ENCODE assay signal across 7 mouse cellular contexts in genomic region chr17:26971247-26971905, GRCm38 (mm10). TPM values are rescaled to one million over a fixed set of nuclear protein-coding genes. Genes with fewer than 3 reads are reported as not detected.
DNase-seq lines count a peak whose midpoint lies in the region; ATAC-seq and TF ChIP-seq lines count a peak whose summit lies in the region.

No protein-coding gene starts in this region.

- no peak for TF ChIP-seq CTCF in layer of hippocampus, adult 2 months (conservative IDR thresholded peaks at IDR 0.05)
- TF ChIP-seq CTCF in hindbrain, postnatal 0 days (IDR thresholded peaks at IDR 0.05; ENCODE audit: low read depth) = 0 out of 2 replicates have a peak, but pooled peaks have one; percentile 2

- H3K9me3 ChIP-seq in embryonic facial prominence, embryonic 13.5 days = no peaks in the 10 kb centered on the region
- H3K9me3 ChIP-seq in hindbrain, postnatal 0 days (ENCODE audit: low read length) = no peaks in the 10 kb centered on the region
- no peaks in the 10 kb centered on the region for H3K9me3 ChIP-seq in midbrain, embryonic 16.5 days (replicated peaks; ENCODE audit: control insufficient read depth, low read length, poor library complexity, severe bottlenecking)

- H3K4me2 ChIP-seq in embryonic facial prominence, embryonic 13.5 days = peak overlapping the region; percentile 97
- H3K4me2 ChIP-seq in hindbrain, postnatal 0 days (ENCODE audit: low read depth, low read length) = no peak overlapping the region
- no peak overlapping the region for H3K4me2 ChIP-seq in midbrain, embryonic 16.5 days (ENCODE audit: low read length)

- peaks cover 52% of the 10 kb centered on the region for H3K36me3 ChIP-seq in embryonic facial prominence, embryonic 13.5 days
- peaks cover 35% of the 10 kb centered on the region for H3K36me3 ChIP-seq in hindbrain, postnatal 0 days (ENCODE audit: insufficient read depth, low read length)
- peaks cover 22% of the 10 kb centered on the region for H3K36me3 ChIP-seq in midbrain, embryonic 16.5 days (ENCODE audit: control insufficient read depth, insufficient read depth, low read length)

- H3K9ac ChIP-seq in embryonic facial prominence, embryonic 13.5 days = peak overlapping the region; percentile 86
- H3K9ac ChIP-seq in hindbrain, postnatal 0 days (replicated peaks; ENCODE audit: low read length) = no peak overlapping the region
- 0 out of 2 replicates have a peak overlapping the region, but pooled peaks have one; percentile 17 for H3K9ac ChIP-seq in midbrain, embryonic 16.5 days (ENCODE audit: low read depth, low read length)

- no peak for DNase-seq in layer of hippocampus, adult 2 months (ENCODE audit: low spot score in 2 of 2)
- no peak for DNase-seq in layer of hippocampus, adult 9-10 months (ENCODE audit: low spot score)
- no peak for DNase-seq in hindbrain, postnatal 0 days (ENCODE audit: low spot score)
- no peak for DNase-seq in cerebellum, postnatal 36 days

- no peak overlapping the region for H3K4me3 ChIP-seq in layer of hippocampus, adult 2 months
- peak overlapping the region; percentile 82 for H3K4me3 ChIP-seq in embryonic facial prominence, embryonic 13.5 days
- no peak overlapping the region for H3K4me3 ChIP-seq in hindbrain, postnatal 0 days (ENCODE audit: low read length)
- H3K4me3 ChIP-seq in midbrain, embryonic 16.5 days (ENCODE audit: low read depth, low read length) = no peak overlapping the region

- H3K4me1 ChIP-seq in embryonic facial prominence, embryonic 13.5 days = peaks cover 45% of the 10 kb centered on the region
- peaks cover 8% of the 10 kb centered on the region for H3K4me1 ChIP-seq in hindbrain, postnatal 0 days (ENCODE audit: insufficient read depth, low read length)
- peaks cover 34% of the 10 kb centered on the region for H3K4me1 ChIP-seq in midbrain, embryonic 16.5 days (ENCODE audit: control insufficient read depth, insufficient read depth, low read length)

- H3K27me3 ChIP-seq in embryonic facial prominence, embryonic 13.5 days = no peaks in the 10 kb centered on the region
- no peaks in the 10 kb centered on the region for H3K27me3 ChIP-seq in hindbrain, postnatal 0 days (ENCODE audit: insufficient read depth, low read length)
- H3K27me3 ChIP-seq in midbrain, embryonic 16.5 days (ENCODE audit: control insufficient read depth, insufficient read depth, low read depth, low read length) = no peaks in the 10 kb centered on the region

- ATAC-seq in embryonic facial prominence, embryonic 13.5 days (ENCODE audit: insufficient number of reproducible peaks, insufficient read depth, low FRiP score, low TSS enrichment, low read depth) = no peak
- no peak for ATAC-seq in hindbrain, postnatal 0 days
- ATAC-seq in midbrain, embryonic 16.5 days = no peak
- ATAC-seq in CD4-positive, CD25-positive, alpha-beta regulatory T cell, adult 4 months = no peak

- WGBS in embryonic facial prominence, embryonic 13.5 days = 56% methylated on average over 8 of the region's 8 CpGs
- 59% methylated on average over 7 of the region's 8 CpGs for whole genome bisulfite sequencing in hindbrain, postnatal 0 days
- 44% methylated on average over 6 of the region's 8 CpGs for WGBS in midbrain, embryonic 16.5 days

- H3K27ac ChIP-seq in layer of hippocampus, adult 2 months = peak overlapping the region; percentile 94; the same call in 1 of the 2 replicates
- peak overlapping the region; percentile 90 for H3K27ac ChIP-seq in embryonic facial prominence, embryonic 13.5 days
- no peak overlapping the region for H3K27ac ChIP-seq in hindbrain, postnatal 0 days
- H3K27ac ChIP-seq in midbrain, embryonic 16.5 days (ENCODE audit: low read length) = no peak overlapping the region

RNA-seq across cellular contexts. Expression of gene Zbtb9, which starts 1.6 kb away (rescaled TPM):
- total RNA-seq in layer of hippocampus, adult 2 months (2021) = 10 to 100 TPM; 14.8 to 15.7 TPM
- 16.0 and 16.1 TPM in 2 replicates for polyA plus RNA-seq in embryonic facial prominence, embryonic 13.5 days (2015; fragmentation: Nextera tagmentation; extraction: Ambion mirVana)
- 21.4 and 22.7 TPM in 2 replicates for total RNA-seq in hindbrain, postnatal 0 days (2014; rRNA removed)
- 6.6 and 7.8 TPM in 2 replicates for polyA plus RNA-seq in hindbrain, postnatal 0 days (2015; fragmentation: Nextera tagmentation; extraction: Ambion mirVana)
- 13.8 and 15.9 TPM in 2 replicates for polyA plus RNA-seq in midbrain, embryonic 16.5 days (2015; fragmentation: Nextera tagmentation; extraction: Ambion mirVana)
- 10 to 100 TPM; 11.5 to 15.6 TPM for polyA plus RNA-seq in CD4-positive, CD25-positive, alpha-beta regulatory T cell, adult 4 months (2017; shearing (Covaris generic))

RNA-seq across cellular contexts. Expression of gene Syngap1, which starts 30.3 kb away (rescaled TPM):
- total RNA-seq in layer of hippocampus, adult 2 months (2021) = 100 to 1,000 TPM; 463 to 497 TPM
- polyA plus RNA-seq in embryonic facial prominence, embryonic 13.5 days (2015; fragmentation: Nextera tagmentation; extraction: Ambion mirVana) = 3.4 and 3.7 TPM in 2 replicates
- 53.4 and 74.2 TPM in 2 replicates for total RNA-seq in hindbrain, postnatal 0 days (2014; rRNA removed)
- 4.4 and 5.3 TPM in 2 replicates for polyA plus RNA-seq in hindbrain, postnatal 0 days (2015; fragmentation: Nextera tagmentation; extraction: Ambion mirVana)
- polyA plus RNA-seq in midbrain, embryonic 16.5 days (2015; fragmentation: Nextera tagmentation; extraction: Ambion mirVana) = 4.3 and 4.6 TPM in 2 replicates
- polyA plus RNA-seq in CD4-positive, CD25-positive, alpha-beta regulatory T cell, adult 4 months (2017; shearing (Covaris generic)) = not detected

RNA-seq across cellular contexts. Expression of gene Cuta, which starts 32.0 kb away (rescaled TPM):
- 10 to 100 TPM; 91.3 to 95.8 TPM for total RNA-seq in layer of hippocampus, adult 2 months (2021)
- 162 and 180 TPM in 2 replicates for polyA plus RNA-seq in embryonic facial prominence, embryonic 13.5 days (2015; fragmentation: Nextera tagmentation; extraction: Ambion mirVana)
- 59.0 and 63.8 TPM in 2 replicates for total RNA-seq in hindbrain, postnatal 0 days (2014; rRNA removed)
- 149 and 152 TPM in 2 replicates for polyA plus RNA-seq in hindbrain, postnatal 0 days (2015; fragmentation: Nextera tagmentation; extraction: Ambion mirVana)
- 130 TPM in 2 replicates for polyA plus RNA-seq in midbrain, embryonic 16.5 days (2015; fragmentation: Nextera tagmentation; extraction: Ambion mirVana)
- 100 to 1,000 TPM; 153 to 166 TPM for polyA plus RNA-seq in CD4-positive, CD25-positive, alpha-beta regulatory T cell, adult 4 months (2017; shearing (Covaris generic))

RNA-seq across cellular contexts. Expression of gene Phf1, which starts 38.5 kb away (rescaled TPM):
- 10 to 100 TPM; 31.4 to 33.9 TPM for total RNA-seq in layer of hippocampus, adult 2 months (2021)
- polyA plus RNA-seq in embryonic facial prominence, embryonic 13.5 days (2015; fragmentation: Nextera tagmentation; extraction: Ambion mirVana) = 12.7 and 15.4 TPM in 2 replicates
- 45.7 and 49.5 TPM in 2 replicates for total RNA-seq in hindbrain, postnatal 0 days (2014; rRNA removed)
- 30.0 and 30.8 TPM in 2 replicates for polyA plus RNA-seq in hindbrain, postnatal 0 days (2015; fragmentation: Nextera tagmentation; extraction: Ambion mirVana)
- 24.5 and 28.0 TPM in 2 replicates for polyA plus RNA-seq in midbrain, embryonic 16.5 days (2015; fragmentation: Nextera tagmentation; extraction: Ambion mirVana)
- 10 to 100 TPM; 11.1 to 12.1 TPM for polyA plus RNA-seq in CD4-positive, CD25-positive, alpha-beta regulatory T cell, adult 4 months (2017; shearing (Covaris generic))

RNA-seq across cellular contexts. Expression of gene Kifc5b, which starts 54.5 kb away (rescaled TPM):
- 1 to 10 TPM; 2.8 to 3.3 TPM for total RNA-seq in layer of hippocampus, adult 2 months (2021)
- polyA plus RNA-seq in embryonic facial prominence, embryonic 13.5 days (2015; fragmentation: Nextera tagmentation; extraction: Ambion mirVana) = 8.9 and 10.2 TPM in 2 replicates
- total RNA-seq in hindbrain, postnatal 0 days (2014; rRNA removed) = 1.6 and 4.7 TPM in 2 replicates
- polyA plus RNA-seq in hindbrain, postnatal 0 days (2015; fragmentation: Nextera tagmentation; extraction: Ambion mirVana) = 3.2 TPM in 2 replicates
- polyA plus RNA-seq in midbrain, embryonic 16.5 days (2015; fragmentation: Nextera tagmentation; extraction: Ambion mirVana) = 2.3 and 3.3 TPM in 2 replicates
- polyA plus RNA-seq in CD4-positive, CD25-positive, alpha-beta regulatory T cell, adult 4 months (2017; shearing (Covaris generic)) = 1 to 10 TPM; 1.4 to 3.3 TPM

Comparison
In these comparisons a context has a peak if more than half of its experiments do, and no peak if none do; other contexts are left out.
1. H3K27ac ChIP-seq: peak in layer of hippocampus, adult 2 months (single experiment) and embryonic facial prominence, embryonic 13.5 days (single experiment); none in hindbrain, postnatal 0 days (single experiment) and midbrain, embryonic 16.5 days (single experiment).